Mouse (Mus musculus) layer of hippocampus, adult 9-11 months (tissue): Measurements from ENCODE around the gene Cit.
"Not testable (repeated sequence)": the region's sequence is repeated elsewhere in the genome, so short reads cannot be mapped to it uniquely, and the experiment has no call there.

ENCODE experiments used
- DNase-seq: peaks from one replicate; pipeline ENCODE4 v3.0.0; 2022

The Cit gene

GRCm38 (mm10) chr5:115844766-115845634, at the start of gene Cit:
Gene Cit (plus strand): TSS chr5:115845278.
- DNase-seq = peak; percentile 89

GRCm38 (mm10) chr5:115799016-115799894, 45.8 kb upstream of the Cit start:
- no peak for DNase-seq

- no peak for DNase-seq
Observed at GRCm38 (mm10) chr5:115799895-115800232, 45.2 kb upstream of the Cit start.

GRCm38 (mm10) chr5:115812262-115812661, 32.8 kb upstream of the Cit start:
- no peak for DNase-seq

GRCm38 (mm10) chr5:115817022-115817421, 28.1 kb upstream of the Cit start:
- DNase-seq = no peak

- DNase-seq = peak; percentile 28
Observed at GRCm38 (mm10) chr5:115817655-115818054, 27.4 kb upstream of the Cit start.

- no peak for DNase-seq
Observed at GRCm38 (mm10) chr5:115819966-115820365, 25.1 kb upstream of the Cit start.

- DNase-seq = no peak
Observed at GRCm38 (mm10) chr5:115821200-115821599, 23.9 kb upstream of the Cit start.

- DNase-seq = no peak
Observed at GRCm38 (mm10) chr5:115821910-115822309, 23.2 kb upstream of the Cit start.

GRCm38 (mm10) chr5:115832754-115833153, 12.3 kb upstream of the Cit start:
- no peak for DNase-seq

- DNase-seq = not testable (repeated sequence)
Observed at GRCm38 (mm10) chr5:115833806-115834205, 11.3 kb upstream of the Cit start.

GRCm38 (mm10) chr5:115835291-115835690, 9.8 kb upstream of the Cit start:
- no peak for DNase-seq

- no peak for DNase-seq
Observed at GRCm38 (mm10) chr5:115838059-115838458, 7.0 kb upstream of the Cit start.

GRCm38 (mm10) chr5:115840453-115840852, 4.6 kb upstream of the Cit start:
- DNase-seq = no peak

- no peak for DNase-seq
Observed at GRCm38 (mm10) chr5:115840946-115841775, 3.9 kb upstream of the Cit start.

- no peak for DNase-seq
Observed at GRCm38 (mm10) chr5:115844368-115844765, 711 bp upstream of the Cit start.

GRCm38 (mm10) chr5:115845635-115846174, 627 bp downstream of the Cit start:
- no peak for DNase-seq

- DNase-seq = no peak
Observed at GRCm38 (mm10) chr5:115847166-115847565, 2.1 kb downstream of the Cit start.

GRCm38 (mm10) chr5:115848463-115848862, 3.4 kb downstream of the Cit start:
- peak; percentile 44 for DNase-seq

GRCm38 (mm10) chr5:115849263-115849829, 4.3 kb downstream of the Cit start:
- no peak for DNase-seq

- DNase-seq = no peak
Observed at GRCm38 (mm10) chr5:115850250-115851028, 5.4 kb downstream of the Cit start.

GRCm38 (mm10) chr5:115851029-115851365, 5.9 kb downstream of the Cit start:
- peak; percentile 56 for DNase-seq
